Mouse (Mus musculus): Measurements from ENCODE around the gene Cldn7.
"Not testable (repeated sequence)": the region's sequence is repeated elsewhere in the genome, so short reads cannot be mapped to it uniquely, and the experiment has no call there.

The Cldn7 gene

DNA sequence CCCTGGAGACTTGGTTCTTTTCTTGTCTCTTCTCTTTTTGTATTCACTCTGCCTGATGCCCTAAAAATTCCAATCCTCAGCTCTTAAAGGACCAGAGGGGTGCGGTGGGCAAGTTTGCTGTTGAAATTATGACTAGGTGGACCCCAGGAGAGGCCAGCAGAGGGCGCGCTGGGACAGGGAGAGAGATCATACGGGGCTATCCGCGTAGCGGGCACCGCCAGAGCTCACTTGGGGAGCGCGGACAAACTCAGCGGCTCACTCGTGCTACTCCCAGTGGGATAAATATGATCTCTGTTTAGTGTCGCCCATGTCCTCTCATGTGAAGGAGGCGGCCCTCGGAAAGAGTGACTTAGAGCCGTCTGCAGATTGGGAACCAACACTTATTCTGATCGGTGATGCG lies 30.4 kb upstream of the Cldn7 start:
- DNase-seq = peak; percentile 89 to 93

DNA sequence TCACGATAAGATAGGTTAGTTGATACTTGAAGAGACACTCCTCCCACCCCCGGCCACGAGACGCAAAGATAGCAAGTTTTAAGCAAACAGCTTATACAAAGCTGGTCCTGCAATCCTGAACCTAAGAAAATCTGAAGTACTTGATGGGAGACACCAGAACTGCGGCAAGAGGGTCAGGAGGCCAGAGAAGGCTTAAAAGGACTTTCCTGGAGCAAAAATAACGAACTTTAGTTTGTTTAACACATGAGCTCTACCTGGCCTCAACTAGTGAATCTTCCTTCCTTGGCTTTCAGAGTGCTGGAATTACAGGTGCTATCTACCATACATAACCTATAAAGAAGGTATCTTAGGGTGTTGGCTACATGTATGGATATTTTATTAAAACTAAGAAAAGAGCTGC lies 29.9 kb upstream of the Cldn7 start:
- no peak for DNase-seq

GRCm38 (mm10) chr11:69935137-69935879 lies 29.3 kb upstream of the Cldn7 start, which contains the start of gene Ybx2:
Gene Ybx2, plus strand, starts transcription at chr11:69935796.
- DNase-seq = peak; percentile 91 to 93

DNA sequence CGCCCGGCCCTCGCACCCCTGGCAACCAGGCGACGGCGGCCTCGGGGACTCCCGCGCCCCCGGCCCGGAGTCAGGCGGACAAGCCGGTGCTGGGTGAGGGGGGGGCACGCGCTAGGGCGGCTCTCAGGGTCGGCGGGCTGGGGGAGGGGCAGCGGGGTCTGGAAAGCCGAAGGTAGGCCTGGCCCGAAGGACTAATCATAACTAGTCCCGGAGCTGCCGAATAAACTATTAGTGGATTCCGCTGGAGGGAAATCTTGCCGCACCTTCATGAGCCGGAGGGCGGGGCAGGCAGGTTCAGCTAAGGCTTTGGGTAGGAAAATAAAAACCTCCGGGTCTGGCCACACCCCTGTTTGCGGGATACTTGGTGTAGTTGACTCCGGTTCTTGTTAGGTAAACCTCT lies 28.4 kb upstream of the Cldn7 start:
- DNase-seq = no peak

DNA sequence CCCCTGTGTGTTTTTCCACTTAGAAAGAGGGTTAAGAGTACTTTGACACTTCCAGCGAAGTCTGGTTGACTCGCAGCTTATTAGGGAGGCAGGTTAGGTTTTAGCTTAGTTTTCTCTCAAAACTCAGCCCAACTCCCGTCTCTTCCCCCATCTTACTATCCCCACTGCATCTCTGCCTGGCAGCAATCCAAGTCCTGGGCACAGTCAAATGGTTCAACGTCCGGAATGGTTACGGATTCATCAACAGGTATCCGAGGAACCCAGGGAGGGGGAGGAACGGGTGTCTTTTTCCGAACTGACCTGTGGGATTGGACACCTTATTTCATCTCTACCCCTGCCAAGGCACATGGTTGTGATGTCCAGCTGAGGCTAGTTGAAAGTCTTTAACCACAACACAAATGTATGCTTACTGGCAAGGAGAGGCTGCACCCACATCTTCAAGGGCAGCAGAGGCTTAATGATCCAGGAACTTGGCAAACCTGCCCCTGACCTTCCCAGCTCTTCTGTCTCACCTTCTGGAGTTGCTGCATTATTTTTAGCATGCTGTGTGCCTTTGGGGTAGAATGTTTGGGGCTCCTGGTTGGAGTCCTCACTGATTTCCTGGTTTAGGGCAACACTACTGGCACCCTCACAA lies 27.7 kb upstream of the Cldn7 start:
- DNase-seq = no peak

- DNase-seq = no peak
Observed at GRCm38 (mm10) chr11:69937385-69937784, 27.2 kb upstream of the Cldn7 start.

DNA sequence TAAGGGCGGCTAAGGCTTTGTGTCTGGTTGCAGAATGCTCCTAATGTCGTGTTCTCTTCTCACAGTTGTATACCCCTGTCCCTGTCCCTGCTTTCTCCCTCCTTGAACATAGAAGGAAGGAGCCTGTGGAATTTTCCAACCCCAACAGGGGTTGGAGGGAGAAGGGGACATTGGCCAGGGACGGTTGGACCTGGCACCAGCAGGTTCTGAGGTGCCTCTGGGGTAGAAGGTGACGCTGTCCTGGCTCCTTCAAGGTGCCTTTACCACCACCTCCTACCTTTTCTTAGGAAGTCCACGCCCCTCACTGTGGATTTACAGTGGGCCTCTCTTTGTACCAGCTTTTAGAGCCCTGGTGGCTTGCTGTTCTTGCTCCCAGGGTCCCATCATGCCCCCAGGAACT lies 26.7 kb upstream of the Cldn7 start:
- no peak for DNase-seq

- no peak for DNase-seq
Observed at GRCm38 (mm10) chr11:69938401-69938979, 26.1 kb upstream of the Cldn7 start.

- DNase-seq = no peak
Observed at GRCm38 (mm10) chr11:69939181-69939580, 25.4 kb upstream of the Cldn7 start.

- no peak for DNase-seq
Observed at GRCm38 (mm10) chr11:69939731-69940130, 24.8 kb upstream of the Cldn7 start.

GRCm38 (mm10) chr11:69940962-69941361 lies 23.6 kb upstream of the Cldn7 start:
- DNase-seq = no peak

- DNase-seq = no peak
Observed at GRCm38 (mm10) chr11:69945216-69945615, 19.4 kb upstream of the Cldn7 start.

DNA sequence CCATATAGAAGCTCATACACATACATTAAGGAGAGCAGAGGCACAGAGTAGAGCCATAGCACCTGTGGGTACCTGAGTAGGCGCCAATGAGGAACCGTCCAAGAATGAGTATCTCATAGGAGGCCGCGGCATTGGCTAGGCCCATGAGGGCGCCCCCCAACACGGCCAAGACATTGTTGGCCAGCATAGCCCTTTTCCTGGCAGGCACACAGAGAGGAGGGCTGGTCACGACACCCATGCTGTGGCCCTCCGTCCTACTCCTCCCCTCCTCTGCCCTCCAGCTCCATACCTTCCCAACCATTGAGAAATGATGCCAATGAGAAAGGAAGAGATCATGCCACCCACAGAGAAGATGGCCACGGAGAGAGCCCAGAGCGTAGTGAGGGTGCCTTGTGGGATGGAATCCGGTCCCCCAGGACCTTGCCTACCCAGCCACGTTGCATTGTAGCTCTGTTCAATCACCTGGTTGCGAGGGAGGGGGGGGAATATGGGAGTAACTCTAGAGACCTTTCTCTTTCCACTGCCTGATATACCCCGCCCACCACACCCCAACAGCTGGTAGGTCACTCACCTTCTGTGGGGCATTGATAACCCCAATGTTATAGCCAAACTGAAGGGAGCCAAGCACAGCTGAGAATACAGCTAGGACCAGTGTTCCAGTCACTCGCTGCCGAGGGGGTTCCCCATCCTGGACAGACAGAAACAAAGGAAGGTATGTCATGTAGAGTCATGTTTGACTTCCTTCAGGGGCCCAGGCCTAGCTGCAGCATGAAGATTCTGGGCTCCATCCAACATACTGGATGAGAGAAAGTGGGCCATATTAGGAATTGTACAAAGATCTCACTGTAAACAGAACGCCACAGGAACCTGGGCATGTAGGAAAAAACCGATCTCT lies 18.3 kb upstream of the Cldn7 start:
- DNase-seq = no peak

DNA sequence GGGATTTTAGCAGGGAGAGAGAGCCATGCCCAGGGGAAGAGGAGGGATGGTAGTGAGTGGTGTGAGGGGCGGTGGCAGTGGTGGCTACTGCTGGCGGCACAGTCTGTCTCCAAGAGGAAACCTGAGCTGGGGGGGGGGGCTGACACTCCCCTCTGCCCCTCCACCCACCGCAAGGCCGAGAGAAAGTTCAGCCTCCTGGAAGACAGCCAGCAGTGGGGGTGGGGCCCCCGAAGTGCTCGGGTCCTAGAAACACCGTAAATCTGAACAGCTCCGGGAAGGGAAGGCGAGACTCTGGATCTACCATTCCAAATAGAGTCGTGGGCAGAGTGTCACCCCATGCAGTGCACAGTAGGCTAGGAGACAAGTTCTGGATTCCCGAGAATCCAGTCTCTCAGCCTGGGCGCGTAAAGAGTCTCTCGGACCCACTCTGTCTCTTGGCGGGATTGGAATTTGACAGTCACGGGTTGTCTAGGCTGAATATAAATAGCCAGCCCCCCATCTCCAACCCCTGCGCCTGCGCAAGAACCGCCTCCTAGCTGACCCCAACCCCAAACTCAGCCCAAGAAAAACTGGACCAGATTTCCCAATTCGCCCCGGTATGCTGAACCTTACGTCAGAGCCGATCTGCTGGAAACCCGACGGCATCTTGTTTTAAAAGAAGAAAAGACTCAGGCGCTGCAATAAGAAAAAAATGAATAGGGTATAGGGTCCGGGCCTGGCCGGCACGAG lies 17.1 kb upstream of the Cldn7 start:
- no peak for DNase-seq

DNA sequence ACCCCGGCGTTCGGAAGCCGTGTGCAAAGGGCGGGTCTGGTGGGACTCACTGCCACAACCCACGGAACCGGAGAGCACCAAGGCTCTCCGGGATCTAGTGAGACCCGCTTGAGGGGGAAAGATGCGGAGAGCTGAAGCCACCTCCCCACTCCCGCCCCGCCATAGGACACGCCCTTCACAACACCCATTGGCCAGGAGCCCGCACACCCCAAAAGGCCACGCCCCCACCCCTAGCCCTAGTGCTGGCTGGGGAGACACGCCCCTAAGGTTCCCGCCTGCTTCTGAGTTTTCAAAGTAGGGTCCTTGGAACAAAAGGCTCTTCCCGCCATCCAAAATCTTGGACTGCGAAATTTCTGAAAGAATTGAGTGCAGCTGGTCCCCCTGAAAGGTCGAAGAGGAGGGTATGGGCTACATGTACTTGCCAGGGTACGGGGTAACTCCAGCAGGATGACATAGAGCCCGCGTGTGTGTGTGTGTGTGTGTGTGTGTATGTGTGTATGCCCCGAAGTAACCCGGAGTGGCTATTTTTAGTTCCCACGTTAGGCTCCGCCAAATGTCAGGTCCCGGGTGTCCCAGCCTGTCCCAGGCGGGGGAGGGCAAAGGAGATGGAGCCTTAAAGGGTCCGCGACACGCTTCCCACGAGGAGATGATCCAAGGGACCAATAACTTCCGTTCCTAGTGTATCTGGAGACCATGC lies 16.4 kb upstream of the Cldn7 start, which contains the start of gene Slc2a4:
TSS of gene Slc2a4 (minus strand) at position 123 of the 697 bp plus-strand sequence.
- DNase-seq = peak; percentile 92 to 95

- peak; percentile 80 to 84 for DNase-seq
Observed at GRCm38 (mm10) chr11:69948763-69949150, 15.8 kb upstream of the Cldn7 start.

- peak in 1 of 2 experiments; percentile 42 for DNase-seq
Observed at GRCm38 (mm10) chr11:69950807-69951459, 13.6 kb upstream of the Cldn7 start.

DNA sequence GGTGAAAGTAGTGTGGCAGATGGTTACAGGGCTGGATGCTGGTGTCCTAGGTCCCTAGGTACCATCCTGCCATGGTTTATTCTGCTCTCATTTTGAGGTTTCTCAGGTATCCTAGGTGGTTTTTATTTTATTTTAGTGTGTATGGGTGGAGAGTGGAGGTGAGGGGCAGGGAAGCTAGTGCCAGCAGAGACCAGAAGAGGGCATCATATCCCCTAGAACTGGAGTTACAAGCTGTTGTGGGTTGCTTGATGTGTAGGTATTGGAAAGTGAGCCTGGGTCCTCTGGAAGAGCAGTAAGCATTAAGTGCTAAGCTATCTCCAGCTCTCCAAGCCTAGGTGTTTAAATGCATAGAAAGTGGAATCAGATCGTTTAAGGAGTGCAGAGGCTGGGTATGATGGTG lies 12.3 kb upstream of the Cldn7 start:
- no peak for DNase-seq

GRCm38 (mm10) chr11:69953267-69953915 lies 11.2 kb upstream of the Cldn7 start:
- DNase-seq = no peak

- not testable (repeated sequence) for DNase-seq
Observed at GRCm38 (mm10) chr11:69955618-69956017, 9.0 kb upstream of the Cldn7 start.

Data from thymus, postnatal 36 days (tissue).